Mouse (Mus musculus) limb, embryonic 14.5 days (tissue): ENCODE data around the gene Srgn. TPM values are rescaled to one million over a fixed set of nuclear protein-coding genes. Genes with fewer than 3 reads are reported as not detected.

Experiments
- ATAC-seq: fragments of 200-750 bp; cut with Nextera tagmentation; 2 replicates; pipeline ENCODE4 v1.8.0; 2017; ENCODE audit warnings: low read depth, moderate number of reproducible peaks, moderate TSS enrichment; ENCODE audit not compliant: low FRiP score
- DNase-seq: peaks from one replicate; pipeline ENCODE4 v3.0.0-alpha.2; 2015; ENCODE audit warnings: low spot score
- H3K27ac ChIP-seq: fragments of 300-500 bp; sonication (generic); replicated peaks from 2 replicates; pipeline ENCODE4 v1.5.1; 2014; ENCODE audit warnings: low read depth, mild to moderate bottlenecking, low read length, moderate library complexity, mixed read lengths
- H3K27me3 ChIP-seq: fragments of 300-500 bp; sonication (generic); 2 replicates; pipeline ENCODE4 v1.6.1; 2014; ENCODE audit warnings: low read length, mixed read lengths; ENCODE audit not compliant: control insufficient read depth, insufficient read depth
- H3K36me3 ChIP-seq: fragments of 300-500 bp; sonication (generic); 2 replicates; pipeline ENCODE4 v1.6.1; 2014; ENCODE audit warnings: mild to moderate bottlenecking, low read length, moderate library complexity, mixed read lengths; ENCODE audit not compliant: control insufficient read depth, insufficient read depth
- H3K4me1 ChIP-seq: fragments of 300-500 bp; sonication (generic); 2 replicates; pipeline ENCODE4 v1.6.1; 2014; ENCODE audit warnings: antibody characterized with exemption, low read length, mixed read lengths; ENCODE audit not compliant: control insufficient read depth, insufficient read depth
- H3K4me2 ChIP-seq: fragments of 300-500 bp; sonication (generic); replicated peaks from 2 replicates; pipeline ENCODE4 v1.6.1; 2014; ENCODE audit warnings: low read depth, mild to moderate bottlenecking, low read length, moderate library complexity; ENCODE audit not compliant: severe bottlenecking
- H3K4me3 ChIP-seq: fragments of 300-500 bp; sonication (generic); replicated peaks from 2 replicates; pipeline ENCODE4 v1.5.1; 2014; ENCODE audit warnings: low read length
- H3K9ac ChIP-seq: fragments of 300-500 bp; sonication (generic); 2 replicates; pipeline ENCODE4 v1.6.1; 2014; ENCODE audit warnings: mild to moderate bottlenecking, low read depth, low read length, moderate library complexity; ENCODE audit not compliant: severe bottlenecking
- H3K9me3 ChIP-seq: fragments of 300-500 bp; sonication (generic); 2 replicates; pipeline ENCODE4 v1.6.1; 2016; ENCODE audit warnings: low read length; ENCODE audit not compliant: control insufficient read depth
- POLR2A ChIP-seq: fragments of 200-500 bp; IDR thresholded peaks from 2 replicates; pipeline ENCODE4 v1.8.0; 2012; ENCODE audit warnings: inconsistent platforms, mild to moderate bottlenecking, moderate library complexity, borderline replicate concordance; ENCODE audit not compliant: insufficient read depth, insufficient read length; ENCODE audit errors: extremely low read depth
- WGBS: fragments of 180-500 bp; shearing (Covaris S2); extraction: QIAGEN DNeasy Blood & Tissue Kit; methylation state at CpG from one replicate; pipeline ENCODE4 v1.1.7; 2014; 5-methylcytosine and 5-hydroxymethylcytosine counted together
- polyA plus RNA-seq, 2 experiments: library from polyadenylated mRNA; depleted of rRNA in 1 of 2; stranded (reverse) in 1 of 2; unstranded in 1 of 2; fragments of >200 nt; fragmentation: Nextera tagmentation in 1 of 2; extraction: Ambion mirVana in 1 of 2; gene quantifications; 2 replicates each; pipeline versions ENCODE4 v1.2.1 to v1.2.3; 2012 to 2014

Srgn gene
- polyA plus RNA-seq, 2 experiments: 14.7 to 49.4 TPM

GRCm38 (mm10) chr10:62546441-62546840, 19.2 kb upstream of the Srgn start:
- Histone ChIP-seq H3K9ac (no peak overlapping the region), H3K27ac (no peak overlapping the region), H3K4me2 (no peak overlapping the region), H3K27me3 (no peaks in the 10 kb centered on the region), H3K4me3 (no peak overlapping the region), H3K9me3 (no peaks in the 10 kb centered on the region), H3K36me3 (no peaks in the 10 kb centered on the region), H3K4me1 (no peaks in the 10 kb centered on the region)
- no peak for TF ChIP-seq POLR2A
- 79% methylated on average over 10 of the region's 10 CpGs for WGBS
- ATAC-seq: no peak
- no peak for DNase-seq

GRCm38 (mm10) chr10:62545759-62546158, 18.5 kb upstream of the Srgn start:
- Histone ChIP-seq H3K27me3 (no peaks in the 10 kb centered on the region), H3K4me2 (no peak overlapping the region), H3K27ac (no peak overlapping the region), H3K36me3 (no peaks in the 10 kb centered on the region), H3K4me1 (no peaks in the 10 kb centered on the region), H3K4me3 (no peak overlapping the region), H3K9ac (no peak overlapping the region), H3K9me3 (no peaks in the 10 kb centered on the region)
- DNase-seq (no peak), ATAC-seq (no peak)
- no peak for TF ChIP-seq POLR2A

GRCm38 (mm10) chr10:62544316-62544715, 17.1 kb upstream of the Srgn start:
- Histone ChIP-seq H3K9me3 (no peaks in the 10 kb centered on the region), H3K36me3 (no peaks in the 10 kb centered on the region), H3K27me3 (no peaks in the 10 kb centered on the region), H3K4me3 (no peak overlapping the region), H3K27ac (no peak overlapping the region), H3K4me2 (no peak overlapping the region), H3K9ac (no peak overlapping the region), H3K4me1 (no peaks in the 10 kb centered on the region)
- WGBS: 86% methylated on average over 4 of the region's 4 CpGs
- TF ChIP-seq POLR2A: no peak
- DNase-seq (no peak), ATAC-seq (no peak)

GRCm38 (mm10) chr10:62543399-62543808, 16.2 kb upstream of the Srgn start:
- H3K4me1 ChIP-seq: no peaks in the 10 kb centered on the region
- H3K9me3 ChIP-seq: no peaks in the 10 kb centered on the region
- TF ChIP-seq POLR2A: no peak
- H3K9ac ChIP-seq: no peak overlapping the region
- H3K27ac ChIP-seq: no peak overlapping the region
- ATAC-seq (no peak), DNase-seq (no peak)
- H3K4me3 ChIP-seq: no peak overlapping the region
- no peak overlapping the region for H3K4me2 ChIP-seq
- no peaks in the 10 kb centered on the region for H3K36me3 ChIP-seq
- no peaks in the 10 kb centered on the region for H3K27me3 ChIP-seq
- WGBS: 75% methylated on average over 12 of the region's 12 CpGs

GRCm38 (mm10) chr10:62542928-62543327, 15.7 kb upstream of the Srgn start:
- no peak for DNase-seq
- no peak for ATAC-seq
- no peaks in the 10 kb centered on the region for H3K27me3 ChIP-seq
- WGBS: 95% methylated on average over 8 of the region's 8 CpGs
- no peak overlapping the region for H3K4me3 ChIP-seq
- no peaks in the 10 kb centered on the region for H3K4me1 ChIP-seq
- TF ChIP-seq POLR2A: no peak
- no peaks in the 10 kb centered on the region for H3K9me3 ChIP-seq
- no peak overlapping the region for H3K9ac ChIP-seq
- H3K4me2 ChIP-seq: no peak overlapping the region
- H3K36me3 ChIP-seq: no peaks in the 10 kb centered on the region
- H3K27ac ChIP-seq: no peak overlapping the region

- 96% methylated on average over 8 of the region's 12 CpGs for WGBS
- no peak for TF ChIP-seq POLR2A
- DNase-seq (no peak), ATAC-seq (no peak)
- no peaks in the 10 kb centered on the region for H3K36me3 ChIP-seq
- H3K4me1 ChIP-seq: no peaks in the 10 kb centered on the region
- H3K27ac ChIP-seq: no peak overlapping the region
- no peak overlapping the region for H3K4me3 ChIP-seq
- no peaks in the 10 kb centered on the region for H3K27me3 ChIP-seq
- no peak overlapping the region for H3K4me2 ChIP-seq
- H3K9me3 ChIP-seq: no peaks in the 10 kb centered on the region
- H3K9ac ChIP-seq: no peak overlapping the region
Observed at GRCm38 (mm10) chr10:62542507-62542906, 15.3 kb upstream of the Srgn start.
